Mouse (Mus musculus) ES-Bruce4 (cell line): ENCODE data around the gene Slc22a16.

Experiments used
- EP300 ChIP-seq: IDR thresholded peaks from 2 replicates; pipeline ENCODE4 v1.6.1; 2011; ENCODE audit warnings: low read depth, low read length; ENCODE audit not compliant: insufficient read depth
- POLR2A ChIP-seq: IDR thresholded peaks from one replicate; pipeline ENCODE4 v1.8.1; 2011; ENCODE audit warnings: low read length; ENCODE audit not compliant: insufficient read depth

DNA sequence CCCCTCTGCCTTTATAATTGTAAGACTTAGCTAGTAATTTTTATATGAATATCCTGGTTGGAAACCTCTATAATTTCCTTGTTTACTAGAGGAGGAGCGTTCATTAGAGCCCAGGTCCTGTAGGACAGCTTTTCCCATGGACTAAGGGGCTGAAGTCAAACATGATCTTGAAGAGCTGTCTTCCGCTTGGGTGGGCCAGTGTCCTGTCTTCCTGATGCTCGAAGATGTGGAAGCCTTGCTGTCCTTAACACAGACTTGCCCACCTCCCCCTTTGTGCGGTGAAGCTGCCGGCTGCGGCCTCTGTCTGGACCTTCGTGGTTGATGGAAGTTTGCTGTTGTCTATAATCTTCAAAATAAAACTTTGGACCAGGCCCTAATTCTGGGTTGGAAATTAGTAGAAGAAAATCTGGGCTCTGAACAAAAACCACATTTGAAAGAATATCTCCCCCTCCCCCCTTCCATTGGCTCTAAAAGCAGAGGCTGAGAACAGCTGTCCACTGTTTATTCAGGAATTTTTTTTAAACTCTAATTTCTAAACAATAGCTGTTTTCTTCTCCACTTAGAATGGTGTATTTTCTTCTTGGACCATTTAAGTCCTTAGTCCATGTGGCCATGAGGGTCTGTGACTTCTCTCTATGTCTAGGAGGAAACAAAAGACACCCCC is 46.7 kb upstream of the Slc22a16 start:
- no peak for TF ChIP-seq EP300
- TF ChIP-seq POLR2A = no peak
